Mouse (Mus musculus) small intestine, adult 2 months (tissue): ENCODE data around the gene Adamtsl1. TPM values are rescaled to one million over a fixed set of nuclear protein-coding genes. Genes with fewer than 3 reads are reported as not detected.

Experiments used
- H3K27ac ChIP-seq: fragments of 200-500 bp; 2 replicates; pipeline ENCODE4 v1.5.1; 2012; ENCODE audit warnings: low read depth, low read length, control low read depth, inconsistent platforms; ENCODE audit not compliant: insufficient read depth
- H3K27me3 ChIP-seq: fragments of 200-500 bp; 2 replicates; pipeline ENCODE4 v1.6.1; 2012; ENCODE audit warnings: mild to moderate bottlenecking, moderate library complexity, low read length, inconsistent platforms; ENCODE audit not compliant: control insufficient read depth, insufficient read depth
- H3K36me3 ChIP-seq: fragments of 200-500 bp; 2 replicates; pipeline ENCODE4 v1.6.1; 2012; ENCODE audit warnings: mild to moderate bottlenecking, low read length, control low read depth, inconsistent platforms; ENCODE audit not compliant: control insufficient read depth, insufficient read depth
- H3K4me1 ChIP-seq: fragments of 200-500 bp; 2 replicates; pipeline ENCODE4 v1.6.1; 2012; ENCODE audit warnings: low read length, inconsistent platforms, mixed read lengths; ENCODE audit not compliant: control insufficient read depth, insufficient read depth, insufficient read length
- H3K4me3 ChIP-seq: fragments of 200-500 bp; 2 replicates; pipeline ENCODE4 v1.5.1; 2012; ENCODE audit warnings: low read depth, mild to moderate bottlenecking, control low read depth, inconsistent platforms, low read length, moderate library complexity
- CTCF ChIP-seq: fragments of 200-500 bp; IDR thresholded peaks from 2 replicates; pipeline ENCODE4 v1.5.1; 2012; ENCODE audit warnings: low read depth, mild to moderate bottlenecking, control low read depth, inconsistent platforms, low read length, moderate library complexity, mixed read lengths; ENCODE audit not compliant: insufficient replicate concordance, insufficient read length; ENCODE audit errors: extremely low read depth
- POLR2A ChIP-seq: fragments of 200-500 bp; IDR thresholded peaks from 2 replicates; pipeline ENCODE4 v1.6.1; 2012; ENCODE audit warnings: low read depth, mild to moderate bottlenecking, control low read depth, inconsistent platforms, low read length, moderate library complexity
- WGBS: fragments of 180-500 bp; shearing (Covaris S2); methylation state at CpG from one replicate; pipeline ENCODE4 v1.1.7; 2018; 5-methylcytosine and 5-hydroxymethylcytosine counted together
- polyA plus RNA-seq: library from polyadenylated mRNA; depleted of rRNA; stranded (reverse); fragments of >200 nt; gene quantifications from 2 replicates; pipeline ENCODE4 v1.2.3, GENCODE M21; 2012

Adamtsl1 gene
- polyA plus RNA-seq, 1 experiment: 1.1 TPM

DNA sequence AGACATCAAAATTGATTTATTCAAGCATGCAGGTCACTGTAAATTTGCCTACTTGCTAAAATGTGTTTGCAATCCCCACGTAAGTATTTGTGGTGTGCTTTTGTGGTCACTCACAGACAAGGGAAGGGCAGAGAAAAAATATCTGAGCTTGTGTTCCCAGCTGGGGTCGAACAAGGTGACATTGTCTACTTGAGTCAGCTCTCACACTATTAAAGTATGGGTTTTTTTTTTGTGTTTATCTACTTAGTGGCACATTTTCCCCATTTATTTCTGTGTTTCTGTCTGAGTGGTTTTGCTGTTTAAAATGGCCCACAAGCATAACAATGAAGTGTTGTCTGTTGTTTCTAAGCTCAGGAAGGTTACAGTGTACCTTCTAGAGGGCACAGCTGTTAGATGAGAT is 612.7 kb downstream of the Adamtsl1 start:
- Histone ChIP-seq H3K36me3 (no peaks in the 10 kb centered on the region), H3K27me3 (no peaks in the 10 kb centered on the region), H3K4me1 (no peaks in the 10 kb centered on the region), H3K4me3 (no peak overlapping the region), H3K27ac (no peak overlapping the region)
- TF ChIP-seq POLR2A (no peak), CTCF (no peak)
- 33% methylated on average over 2 of the region's 2 CpGs for WGBS

DNA sequence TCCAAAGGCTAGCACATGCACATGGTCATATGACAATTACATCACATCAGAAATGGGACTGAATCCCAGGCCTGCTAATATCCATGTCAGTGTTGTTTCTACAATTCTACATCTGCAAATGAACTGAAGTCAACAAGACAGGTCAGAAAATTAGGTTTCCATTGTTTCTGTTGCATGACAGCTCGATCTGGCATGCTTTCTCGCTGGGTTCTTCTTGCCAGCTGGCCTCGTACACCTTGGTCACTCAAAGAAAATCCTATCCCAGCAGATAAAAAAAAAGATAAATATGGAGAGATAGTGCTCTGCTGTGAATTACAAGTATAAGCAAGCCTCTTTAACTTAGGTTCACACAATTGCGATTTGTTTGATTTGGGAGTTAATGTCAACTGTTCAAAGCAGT is 644.6 kb downstream of the Adamtsl1 start:
- no peak for TF ChIP-seq POLR2A
- TF ChIP-seq CTCF: no peak
- no peak overlapping the region for H3K4me3 ChIP-seq
- no peaks in the 10 kb centered on the region for H3K36me3 ChIP-seq
- WGBS: 61% methylated on average over 4 of the region's 4 CpGs
- H3K27me3 ChIP-seq: no peaks in the 10 kb centered on the region
- H3K27ac ChIP-seq: no peak overlapping the region
- H3K4me1 ChIP-seq: no peaks in the 10 kb centered on the region

DNA sequence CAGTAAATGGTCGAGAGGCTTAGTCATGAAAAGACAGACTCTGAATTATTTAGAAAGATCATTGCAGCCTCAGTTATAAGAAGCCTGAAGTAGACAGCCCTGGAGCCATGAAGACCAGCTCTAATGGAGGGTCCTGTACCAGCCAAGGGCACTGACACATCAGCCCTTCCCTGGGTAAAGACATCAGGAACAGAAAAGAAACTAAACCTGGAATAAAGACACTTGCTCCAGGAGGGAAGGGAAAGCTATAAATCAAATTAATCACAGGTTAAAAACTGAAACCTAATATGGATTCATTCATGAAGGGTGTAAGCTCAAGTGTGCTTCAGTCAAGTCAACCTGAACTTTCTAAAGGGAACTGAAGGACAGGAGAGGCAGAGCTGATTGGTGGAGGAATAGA is 645.4 kb downstream of the Adamtsl1 start:
- no peaks in the 10 kb centered on the region for H3K36me3 ChIP-seq
- H3K27me3 ChIP-seq: no peaks in the 10 kb centered on the region
- no peaks in the 10 kb centered on the region for H3K4me1 ChIP-seq
- H3K27ac ChIP-seq: no peak overlapping the region
- no peak overlapping the region for H3K4me3 ChIP-seq
- 32% methylated on average over 1 of the region's 1 CpGs for whole genome bisulfite sequencing
- TF ChIP-seq CTCF (no peak), POLR2A (no peak)

DNA sequence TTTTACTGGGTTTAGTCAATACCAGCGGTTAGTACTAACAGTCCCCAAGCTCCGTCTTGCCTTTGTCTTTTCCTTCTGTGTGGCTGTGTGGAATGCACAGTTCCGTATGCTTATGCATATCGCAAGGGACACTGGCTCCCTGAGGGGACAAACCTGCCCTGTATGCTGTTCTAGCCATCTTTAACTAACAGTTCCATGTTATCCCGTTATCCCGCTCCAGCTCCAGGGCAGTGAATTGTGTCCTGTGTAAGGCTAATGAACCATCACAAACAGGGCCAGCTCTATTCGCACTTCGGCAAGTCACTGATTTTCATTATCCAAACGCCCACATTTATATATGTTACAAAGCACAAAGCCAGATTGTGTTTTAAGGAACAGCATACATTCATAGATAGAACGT is 656.8 kb downstream of the Adamtsl1 start:
- WGBS: 91% methylated on average over 10 of the region's 10 CpGs
- Histone ChIP-seq H3K27me3 (no peaks in the 10 kb centered on the region), H3K4me3 (no peak overlapping the region), H3K4me1 (no peaks in the 10 kb centered on the region), H3K27ac (no peak overlapping the region), H3K36me3 (no peaks in the 10 kb centered on the region)
- TF ChIP-seq CTCF: no peak
- no peak for TF ChIP-seq POLR2A

DNA sequence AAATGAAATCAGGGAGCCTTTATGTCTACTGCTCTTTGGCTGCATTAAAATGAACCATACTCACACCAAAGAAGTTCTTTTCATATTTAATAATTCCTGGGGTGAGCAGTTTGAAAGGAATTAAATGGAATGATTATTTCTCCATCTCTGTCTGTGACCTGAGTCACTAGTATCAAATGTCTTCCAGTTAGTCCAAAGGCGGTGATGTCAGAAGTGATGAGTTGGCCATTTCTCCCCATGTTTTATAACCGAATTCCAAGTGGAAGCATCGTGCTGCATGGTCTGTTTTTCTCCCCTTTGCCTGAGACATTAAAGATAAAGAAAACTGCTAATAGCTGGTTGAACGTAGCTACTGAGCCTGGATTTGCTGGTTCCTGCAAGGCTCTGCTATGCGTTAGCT is 657.5 kb downstream of the Adamtsl1 start:
- no peaks in the 10 kb centered on the region for H3K36me3 ChIP-seq
- no peak for TF ChIP-seq CTCF
- no peak for TF ChIP-seq POLR2A
- no peaks in the 10 kb centered on the region for H3K27me3 ChIP-seq
- no peaks in the 10 kb centered on the region for H3K4me1 ChIP-seq
- H3K27ac ChIP-seq: no peak overlapping the region
- no peak overlapping the region for H3K4me3 ChIP-seq
- 79% methylated on average over 5 of the region's 5 CpGs for WGBS

DNA sequence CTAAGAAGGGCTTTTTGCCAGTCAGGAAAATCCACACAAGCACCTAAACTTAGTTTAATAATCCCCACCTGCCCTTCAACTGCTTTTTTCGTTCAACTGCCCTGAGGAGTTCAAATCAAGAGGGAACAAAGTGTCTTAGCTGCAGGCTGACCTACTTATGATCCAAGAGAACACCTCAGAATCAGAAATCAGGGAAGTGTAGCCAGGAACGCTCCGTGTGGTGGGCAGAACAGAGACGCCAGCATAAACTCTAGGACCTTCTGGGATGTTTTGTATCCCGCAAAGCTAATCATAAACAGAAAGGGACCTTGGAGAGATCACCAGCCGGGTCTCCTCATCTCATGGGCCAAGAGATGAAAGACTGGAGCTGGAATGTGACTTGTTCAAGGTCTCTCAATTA is 663.5 kb downstream of the Adamtsl1 start:
- Histone ChIP-seq H3K4me1 (no peaks in the 10 kb centered on the region), H3K36me3 (no peaks in the 10 kb centered on the region), H3K27me3 (no peaks in the 10 kb centered on the region), H3K4me3 (no peak overlapping the region), H3K27ac (no peak overlapping the region)
- TF ChIP-seq CTCF (no peak), POLR2A (no peak)
- 79% methylated on average over 6 of the region's 6 CpGs for WGBS

DNA sequence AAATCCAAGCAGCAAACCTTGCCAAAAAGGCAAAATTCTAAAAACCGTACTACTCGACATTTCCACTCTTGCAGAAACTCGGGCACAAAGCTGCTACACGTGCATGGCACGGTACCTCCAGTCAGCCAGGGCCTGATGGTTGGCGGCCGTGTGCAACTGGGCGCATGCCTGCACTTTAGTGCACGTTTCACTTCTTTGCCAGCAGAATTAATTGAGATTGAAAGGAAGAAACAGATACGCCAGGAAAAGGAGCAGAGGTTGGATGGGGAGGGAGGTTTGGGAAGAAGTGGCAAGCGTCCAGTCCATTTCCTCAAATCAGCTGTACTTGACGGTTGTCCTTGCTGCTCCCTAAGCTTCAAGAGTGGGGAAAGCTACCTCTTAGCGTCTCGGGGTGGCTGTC is 664.1 kb downstream of the Adamtsl1 start:
- H3K27ac ChIP-seq: no peak overlapping the region
- no peak for TF ChIP-seq POLR2A
- TF ChIP-seq CTCF: no peak
- H3K4me3 ChIP-seq: no peak overlapping the region
- WGBS: 85% methylated on average over 14 of the region's 14 CpGs
- no peaks in the 10 kb centered on the region for H3K4me1 ChIP-seq
- no peaks in the 10 kb centered on the region for H3K36me3 ChIP-seq
- no peaks in the 10 kb centered on the region for H3K27me3 ChIP-seq

DNA sequence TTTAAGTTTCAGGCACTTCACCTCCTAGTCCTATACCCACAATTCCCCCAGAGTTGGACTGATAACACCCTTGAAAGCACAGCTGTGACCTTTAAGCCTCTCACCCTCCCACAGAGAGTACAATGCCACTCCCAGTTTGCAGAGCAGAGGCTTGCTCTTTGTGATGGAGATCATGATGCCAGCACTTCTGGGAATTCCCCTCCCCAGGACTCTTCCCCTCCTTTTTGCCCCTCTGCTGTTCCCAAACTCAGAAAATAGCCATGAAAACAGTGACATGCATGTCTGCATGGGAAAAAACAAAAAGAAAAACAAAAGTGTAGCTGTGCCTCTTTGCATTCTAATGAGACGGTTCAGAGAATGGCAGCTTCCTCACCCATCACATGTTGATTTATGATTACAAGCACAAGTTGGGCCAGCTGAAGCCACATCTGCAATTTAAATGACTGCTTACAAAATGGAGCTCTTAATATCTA is 669.8 kb downstream of the Adamtsl1 start:
- no peak overlapping the region for H3K4me3 ChIP-seq
- no peaks in the 10 kb centered on the region for H3K36me3 ChIP-seq
- no peak overlapping the region for H3K27ac ChIP-seq
- TF ChIP-seq CTCF (no peak), POLR2A (no peak)
- no peaks in the 10 kb centered on the region for H3K4me1 ChIP-seq
- no peaks in the 10 kb centered on the region for H3K27me3 ChIP-seq
- 55% methylated on average over 1 of the region's 1 CpGs for WGBS
